Mouse (Mus musculus) hindbrain, embryonic 11.5 days (tissue): ENCODE results near the gene Gm10320. TPM values are rescaled to one million over a fixed set of nuclear protein-coding genes. Genes with fewer than 3 reads are reported as not detected.

Source experiments
- ATAC-seq: fragments of 200-750 bp; cut with Nextera tagmentation; 2 replicates; pipeline ENCODE4 v1.8.0; 2017; ENCODE audit warnings: mild to moderate bottlenecking, moderate TSS enrichment, moderate library complexity; ENCODE audit not compliant: low FRiP score
- DNase-seq: peaks from one replicate; pipeline ENCODE4 v3.0.0-alpha.2; 2015; ENCODE audit warnings: low spot score
- H3K27ac ChIP-seq: fragments of 300-500 bp; sonication (generic); 2 replicates; pipeline ENCODE4 v1.5.1; 2014; ENCODE audit warnings: mild to moderate bottlenecking, low read depth, low read length
- H3K27me3 ChIP-seq: fragments of 300-500 bp; sonication (generic); 2 replicates; pipeline ENCODE4 v1.6.1; 2014; ENCODE audit warnings: mild to moderate bottlenecking, low read length, moderate library complexity, mixed read lengths; ENCODE audit not compliant: control insufficient read depth, insufficient read depth
- H3K36me3 ChIP-seq: fragments of 300-500 bp; sonication (generic); 2 replicates; pipeline ENCODE4 v1.6.1; 2014; ENCODE audit warnings: mild to moderate bottlenecking, low read length, moderate library complexity, mixed read lengths; ENCODE audit not compliant: control insufficient read depth, insufficient read depth
- H3K4me1 ChIP-seq: fragments of 300-500 bp; sonication (generic); replicated peaks from 2 replicates; pipeline ENCODE4 v1.6.1; 2014; ENCODE audit warnings: low read length, mixed read lengths; ENCODE audit not compliant: control insufficient read depth, insufficient read depth
- H3K4me2 ChIP-seq: fragments of 300-500 bp; sonication (generic); replicated peaks from 2 replicates; pipeline ENCODE4 v1.6.1; 2014; ENCODE audit warnings: mild to moderate bottlenecking, low read depth, low read length
- H3K4me3 ChIP-seq: fragments of 300-500 bp; sonication (generic); 2 replicates; pipeline ENCODE4 v1.5.1; 2014; ENCODE audit warnings: low read depth, low read length
- H3K9ac ChIP-seq: fragments of 300-500 bp; sonication (generic); 2 replicates; pipeline ENCODE4 v1.6.1; 2014; ENCODE audit warnings: low read depth, low read length
- H3K9me3 ChIP-seq: fragments of 300-500 bp; sonication (generic); 2 replicates; pipeline ENCODE4 v1.6.1; 2016; ENCODE audit warnings: low read length; ENCODE audit not compliant: control insufficient read depth
- WGBS: fragments of 180-500 bp; shearing (Covaris S2); extraction: QIAGEN DNeasy Blood & Tissue Kit; methylation state at CpG from one replicate; pipeline ENCODE4 v1.1.7; 2014; 5-methylcytosine and 5-hydroxymethylcytosine counted together
- polyA plus RNA-seq: library from polyadenylated mRNA; unstranded; fragments of >200 nt; fragmentation: Nextera tagmentation; extraction: Ambion mirVana; gene quantifications from 2 replicates; pipeline ENCODE4 v1.2.1, GENCODE M21; 2014

The Gm10320 gene
- 0.78 and 0.94 TPM in 2 replicates for polyA plus RNA-seq

GRCm38 (mm10) chr13:98491909-98492308 is at the start of gene Gm10320:
Gene Gm10320, minus strand, starts transcription at chr13:98492001.
- no peak within 1 kb of the TSS for H3K27ac ChIP-seq
- WGBS: 80% methylated on average over 3 of the region's 3 CpGs
- no peaks in the 10 kb centered on the region for H3K9me3 ChIP-seq

DNA sequence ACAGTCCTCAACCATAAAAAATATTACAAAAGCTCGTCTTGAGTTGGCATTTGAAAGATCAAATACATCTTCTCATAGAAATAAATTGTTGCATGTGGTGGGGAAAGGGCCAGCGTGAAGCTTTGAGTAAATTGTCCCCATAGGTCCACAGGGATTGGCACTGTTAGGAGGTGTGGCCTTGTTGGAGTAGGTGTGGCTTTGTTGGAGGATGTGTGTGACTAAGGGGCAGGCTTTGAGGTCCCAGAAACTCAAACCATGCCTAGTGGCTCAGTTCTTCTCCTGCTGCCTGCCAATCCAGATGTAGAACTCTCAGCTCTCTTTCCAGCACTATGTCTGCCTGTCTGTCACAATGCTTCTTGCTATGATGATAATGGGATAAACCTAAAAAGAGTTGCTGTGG is 49.8 kb upstream of the Gm10320 start:
- Histone ChIP-seq H3K4me1 (no peaks in the 10 kb centered on the region), H3K4me3 (no peak overlapping the region), H3K36me3 (no peaks in the 10 kb centered on the region), H3K9ac (no peak overlapping the region), H3K4me2 (no peak overlapping the region), H3K9me3 (no peaks in the 10 kb centered on the region), H3K27ac (no peak overlapping the region), H3K27me3 (no peaks in the 10 kb centered on the region)
- 83% methylated on average over 2 of the region's 2 CpGs for WGBS
- DNase-seq (no peak), ATAC-seq (no peak)

More at GRCm38 (mm10) chr13:98491909-98492308, at the start of gene Gm10320:
- H3K4me1 ChIP-seq: no peaks in the 10 kb centered on the region
- H3K36me3 ChIP-seq: no peaks in the 10 kb centered on the region
- H3K4me3 ChIP-seq: no peak within 1 kb of the TSS
- no peak for DNase-seq
- H3K4me2 ChIP-seq: no peak within 1 kb of the TSS
- no peak within 1 kb of the TSS for H3K9ac ChIP-seq
- H3K27me3 ChIP-seq: no peaks in the 10 kb centered on the region; the same call in 1 of the 2 replicates
- ATAC-seq: no peak

DNA sequence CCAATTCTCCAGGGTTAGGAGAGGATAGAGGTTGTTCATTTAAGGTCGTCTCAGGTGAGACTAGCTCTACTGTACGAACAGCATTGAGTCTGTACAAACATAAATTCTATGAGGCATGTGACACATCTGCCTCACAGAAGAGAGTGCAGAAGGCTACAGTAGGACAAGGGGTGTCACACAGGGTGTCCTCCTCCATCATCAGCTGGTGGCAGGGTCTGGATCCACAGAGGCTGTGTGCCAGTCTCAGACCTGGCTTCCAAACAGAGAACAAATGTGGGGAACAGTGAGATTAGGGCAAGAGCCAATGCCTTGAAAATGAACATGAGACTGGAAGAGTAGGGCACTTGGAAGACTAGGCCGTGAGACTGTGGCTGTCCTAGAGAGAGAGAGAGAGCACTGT is 48.4 kb upstream of the Gm10320 start:
- no peaks in the 10 kb centered on the region for H3K27me3 ChIP-seq
- H3K36me3 ChIP-seq: no peaks in the 10 kb centered on the region
- H3K4me1 ChIP-seq: no peaks in the 10 kb centered on the region
- H3K27ac ChIP-seq: no peak overlapping the region
- no peak overlapping the region for H3K9ac ChIP-seq
- H3K4me3 ChIP-seq: no peak overlapping the region
- no peak overlapping the region for H3K4me2 ChIP-seq
- H3K9me3 ChIP-seq: no peaks in the 10 kb centered on the region
- 85% methylated on average over 3 of the region's 3 CpGs for WGBS
- no peak for DNase-seq
- ATAC-seq: no peak

GRCm38 (mm10) chr13:98539311-98539710 is 47.5 kb upstream of the Gm10320 start:
- no peaks in the 10 kb centered on the region for H3K9me3 ChIP-seq
- DNase-seq (no peak), ATAC-seq (no peak)
- H3K27ac ChIP-seq: no peak overlapping the region
- H3K36me3 ChIP-seq: no peaks in the 10 kb centered on the region
- H3K9ac ChIP-seq: no peak overlapping the region
- 0 out of 2 replicates have a peak, but pooled peaks cover under 1% of the 10 kb centered on the region for H3K4me1 ChIP-seq
- no peaks in the 10 kb centered on the region for H3K27me3 ChIP-seq
- no peak overlapping the region for H3K4me2 ChIP-seq
- WGBS: 79% methylated on average over 7 of the region's 7 CpGs
- H3K4me3 ChIP-seq: no peak overlapping the region

GRCm38 (mm10) chr13:98538587-98538986 is 46.8 kb upstream of the Gm10320 start:
- Histone ChIP-seq H3K9ac (no peak overlapping the region), H3K27ac (no peak overlapping the region), H3K4me1 (peaks cover 2% of the 10 kb centered on the region; the same call in 1 of the 2 replicates), H3K9me3 (no peaks in the 10 kb centered on the region), H3K4me3 (no peak overlapping the region), H3K27me3 (no peaks in the 10 kb centered on the region), H3K36me3 (no peaks in the 10 kb centered on the region), H3K4me2 (no peak overlapping the region)
- WGBS: 91% methylated on average over 5 of the region's 5 CpGs
- DNase-seq (no peak), ATAC-seq (no peak)

GRCm38 (mm10) chr13:98534913-98535262 is 43.1 kb upstream of the Gm10320 start:
- no peaks in the 10 kb centered on the region for H3K27me3 ChIP-seq
- no peak overlapping the region for H3K4me3 ChIP-seq
- ATAC-seq (no peak), DNase-seq (peak; percentile 7)
- no peak overlapping the region for H3K27ac ChIP-seq
- no peaks in the 10 kb centered on the region for H3K36me3 ChIP-seq
- H3K4me2 ChIP-seq: no peak overlapping the region
- peaks cover 10% of the 10 kb centered on the region for H3K4me1 ChIP-seq
- H3K9me3 ChIP-seq: no peaks in the 10 kb centered on the region
- no peak overlapping the region for H3K9ac ChIP-seq
- 54% methylated on average over 2 of the region's 2 CpGs for WGBS

DNA sequence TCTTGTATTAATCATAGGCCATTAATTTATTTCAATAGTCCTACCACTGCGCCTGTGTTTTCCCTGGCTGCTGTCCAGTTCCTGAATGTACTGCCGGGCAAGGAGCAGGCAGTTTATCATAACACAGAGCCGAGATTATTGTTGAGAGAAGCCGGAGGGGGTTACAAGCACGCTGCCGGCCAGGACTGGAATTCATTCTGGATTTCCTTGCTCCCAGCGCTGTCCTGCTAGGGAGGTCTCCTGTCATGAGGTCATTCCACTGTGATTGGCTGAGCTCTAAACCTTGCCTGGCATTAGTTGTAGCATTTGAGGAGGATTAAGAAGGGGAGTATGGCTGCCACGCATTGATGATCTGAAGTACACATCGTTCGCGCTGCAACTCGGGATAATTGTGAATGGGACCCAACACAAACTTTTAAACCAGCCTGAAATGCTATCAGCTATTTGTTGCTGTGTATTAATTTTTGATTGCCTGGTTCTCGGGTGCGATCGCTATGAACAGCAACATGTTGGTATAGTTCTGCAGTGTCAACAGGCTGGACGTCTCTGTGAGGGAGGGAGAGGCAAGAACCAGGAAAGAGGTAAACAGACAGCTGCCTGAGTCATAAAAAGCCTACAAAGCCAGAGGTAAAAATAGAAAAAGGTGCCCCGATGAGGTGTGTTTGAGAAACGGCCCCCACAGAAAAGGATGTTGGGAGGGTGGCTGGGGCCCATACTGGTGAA is 42.5 kb upstream of the Gm10320 start:
- Histone ChIP-seq H3K4me2 (no peak overlapping the region), H3K9me3 (no peaks in the 10 kb centered on the region), H3K4me1 (peaks cover 10% of the 10 kb centered on the region), H3K9ac (no peak overlapping the region), H3K27ac (no peak overlapping the region), H3K4me3 (no peak overlapping the region), H3K36me3 (no peaks in the 10 kb centered on the region), H3K27me3 (no peaks in the 10 kb centered on the region)
- DNase-seq (peak; percentile 56), ATAC-seq (peak; percentile 45; the same call in 1 of the 2 replicates)
- 39% methylated on average over 18 of the region's 18 CpGs for WGBS

GRCm38 (mm10) chr13:98533415-98533814 is 41.6 kb upstream of the Gm10320 start:
- Histone ChIP-seq H3K4me3 (no peak overlapping the region), H3K9ac (no peak overlapping the region), H3K36me3 (no peaks in the 10 kb centered on the region), H3K4me2 (no peak overlapping the region; the same call in 1 of the 2 replicates), H3K27ac (no peak overlapping the region), H3K9me3 (no peaks in the 10 kb centered on the region), H3K4me1 (peaks cover 10% of the 10 kb centered on the region), H3K27me3 (no peaks in the 10 kb centered on the region)
- WGBS: 21% methylated on average over 9 of the region's 9 CpGs
- ATAC-seq (0 out of 2 replicates have a peak, but pooled peaks have one; percentile 14), DNase-seq (peak; percentile 34)
